Mouse (Mus musculus): ENCODE results near the gene Ube2e1. TPM values are rescaled to one million over a fixed set of nuclear protein-coding genes. Genes with fewer than 3 reads are reported as not detected.

The Ube2e1 gene
- polyA plus RNA-seq, 1 experiment from 2014 or later = 83.7 TPM

GRCm38 (mm10) chr14:18352934-18353333 is 21.3 kb upstream of the Ube2e1 start:
- Histone ChIP-seq H3K27me3 (replicated peaks; ENCODE audit: insufficient read depth, low read length) (no peaks in the 10 kb centered on the region), H3K4me3 (ENCODE audit: low read depth, low read length) (no peak overlapping the region), H3K4me1 (ENCODE audit: insufficient read depth, low read depth, low read length) (peaks cover 3% of the 10 kb centered on the region; the same call in 1 of the 2 replicates), H3K4me2 (replicated peaks; ENCODE audit: low read depth, low read length) (no peak overlapping the region), H3K36me3 (ENCODE audit: insufficient read depth, low read length) (no peaks in the 10 kb centered on the region), H3K27ac (ENCODE audit: low read length) (no peak overlapping the region), H3K9ac (replicated peaks; ENCODE audit: low read depth) (no peak overlapping the region), H3K9me3 (ENCODE audit: low read length) (no peaks in the 10 kb centered on the region)
- no peak for DNase-seq (ENCODE audit: low spot score)
- TF ChIP-seq CTCF (IDR thresholded peaks at IDR 0.05) = no peak
- no peak for TF ChIP-seq EP300 (IDR thresholded peaks at IDR 0.05)
- WGBS = 60% methylated on average over 3 of the region's 3 CpGs
- ATAC-seq = no peak

- Histone ChIP-seq H3K4me2 (replicated peaks; ENCODE audit: low read depth, low read length) (no peak overlapping the region), H3K27ac (ENCODE audit: low read length) (no peak overlapping the region), H3K9ac (replicated peaks; ENCODE audit: low read depth) (no peak overlapping the region), H3K36me3 (ENCODE audit: insufficient read depth, low read length) (no peaks in the 10 kb centered on the region), H3K4me1 (ENCODE audit: insufficient read depth, low read depth, low read length) (0 out of 2 replicates have a peak, but pooled peaks cover 3% of the 10 kb centered on the region), H3K27me3 (replicated peaks; ENCODE audit: insufficient read depth, low read length) (no peaks in the 10 kb centered on the region), H3K9me3 (ENCODE audit: low read length) (no peaks in the 10 kb centered on the region), H3K4me3 (ENCODE audit: low read depth, low read length) (no peak overlapping the region)
- no peak for TF ChIP-seq CTCF (IDR thresholded peaks at IDR 0.05)
- TF ChIP-seq EP300 (IDR thresholded peaks at IDR 0.05) = no peak
- ATAC-seq (no peak), DNase-seq (ENCODE audit: low spot score) (no peak)
- 87% methylated on average over 1 of the region's 1 CpGs for WGBS
These were observed 19.0 kb upstream of the Ube2e1 start for GRCm38 (mm10) chr14:18350680-18351079.

GRCm38 (mm10) chr14:18349871-18350270 is 18.2 kb upstream of the Ube2e1 start:
- Histone ChIP-seq H3K4me2 (replicated peaks; ENCODE audit: low read depth, low read length) (no peak overlapping the region), H3K4me3 (ENCODE audit: low read depth, low read length) (no peak overlapping the region), H3K4me1 (ENCODE audit: insufficient read depth, low read depth, low read length) (no peaks in the 10 kb centered on the region), H3K27ac (ENCODE audit: low read length) (no peak overlapping the region), H3K9me3 (ENCODE audit: low read length) (no peaks in the 10 kb centered on the region), H3K27me3 (replicated peaks; ENCODE audit: insufficient read depth, low read length) (no peaks in the 10 kb centered on the region), H3K36me3 (ENCODE audit: insufficient read depth, low read length) (no peaks in the 10 kb centered on the region), H3K9ac (replicated peaks; ENCODE audit: low read depth) (no peak overlapping the region)
- no peak for TF ChIP-seq EP300 (IDR thresholded peaks at IDR 0.05)
- no peak for TF ChIP-seq CTCF (IDR thresholded peaks at IDR 0.05)
- DNase-seq (ENCODE audit: low spot score) (no peak), ATAC-seq (no peak)
- WGBS = 57% methylated on average over 5 of the region's 5 CpGs

- 55% methylated on average over 4 of the region's 4 CpGs for WGBS
- TF ChIP-seq CTCF (IDR thresholded peaks at IDR 0.05) = no peak
- DNase-seq (ENCODE audit: low spot score) = no peak
These were observed 11.9 kb upstream of the Ube2e1 start for GRCm38 (mm10) chr14:18343589-18343988.

GRCm38 (mm10) chr14:18342749-18343148 is 11.1 kb upstream of the Ube2e1 start:
- H3K27me3 ChIP-seq (replicated peaks; ENCODE audit: insufficient read depth, low read length) = no peaks in the 10 kb centered on the region
- no peak overlapping the region for H3K4me2 ChIP-seq (replicated peaks; ENCODE audit: low read depth, low read length)
- ATAC-seq = no peak
- no peaks in the 10 kb centered on the region for H3K9me3 ChIP-seq (ENCODE audit: low read length)
- H3K27ac ChIP-seq (ENCODE audit: low read length) = no peak overlapping the region
- no peaks in the 10 kb centered on the region for H3K4me1 ChIP-seq (ENCODE audit: insufficient read depth, low read depth, low read length)
- no peak overlapping the region for H3K9ac ChIP-seq (replicated peaks; ENCODE audit: low read depth)
- TF ChIP-seq CTCF (IDR thresholded peaks at IDR 0.05) (no peak), EP300 (IDR thresholded peaks at IDR 0.05) (no peak)
- H3K36me3 ChIP-seq (ENCODE audit: insufficient read depth, low read length) = no peaks in the 10 kb centered on the region
- 79% methylated on average over 2 of the region's 2 CpGs for WGBS
- no peak overlapping the region for H3K4me3 ChIP-seq (ENCODE audit: low read depth, low read length)
- DNase-seq (ENCODE audit: low spot score) = no peak

More at GRCm38 (mm10) chr14:18343589-18343988, 11.9 kb upstream of the Ube2e1 start:
- no peaks in the 10 kb centered on the region for H3K36me3 ChIP-seq (ENCODE audit: insufficient read depth, low read length)
- no peak overlapping the region for H3K4me3 ChIP-seq (ENCODE audit: low read depth, low read length)
- H3K9me3 ChIP-seq (ENCODE audit: low read length) = no peaks in the 10 kb centered on the region
- H3K9ac ChIP-seq (replicated peaks; ENCODE audit: low read depth) = no peak overlapping the region
- H3K4me1 ChIP-seq (ENCODE audit: insufficient read depth, low read depth, low read length) = no peaks in the 10 kb centered on the region
- H3K27me3 ChIP-seq (replicated peaks; ENCODE audit: insufficient read depth, low read length) = no peaks in the 10 kb centered on the region
- H3K27ac ChIP-seq (ENCODE audit: low read length) = no peak overlapping the region
- no peak overlapping the region for H3K4me2 ChIP-seq (replicated peaks; ENCODE audit: low read depth, low read length)
- ATAC-seq = no peak

GRCm38 (mm10) chr14:18341088-18341487 is 9.4 kb upstream of the Ube2e1 start:
- TF ChIP-seq EP300 (IDR thresholded peaks at IDR 0.05) (no peak), CTCF (IDR thresholded peaks at IDR 0.05) (no peak)
- Histone ChIP-seq H3K27me3 (replicated peaks; ENCODE audit: insufficient read depth, low read length) (no peaks in the 10 kb centered on the region), H3K36me3 (ENCODE audit: insufficient read depth, low read length) (no peaks in the 10 kb centered on the region), H3K9me3 (ENCODE audit: low read length) (no peaks in the 10 kb centered on the region), H3K9ac (replicated peaks; ENCODE audit: low read depth) (no peak overlapping the region), H3K4me3 (ENCODE audit: low read depth, low read length) (no peak overlapping the region), H3K4me2 (replicated peaks; ENCODE audit: low read depth, low read length) (no peak overlapping the region), H3K4me1 (ENCODE audit: insufficient read depth, low read depth, low read length) (no peaks in the 10 kb centered on the region), H3K27ac (ENCODE audit: low read length) (no peak overlapping the region)
- DNase-seq (ENCODE audit: low spot score) (no peak), ATAC-seq (no peak)
- 73% methylated on average over 3 of the region's 3 CpGs for WGBS

- Histone ChIP-seq H3K27me3 (replicated peaks; ENCODE audit: insufficient read depth, low read length) (no peaks in the 10 kb centered on the region), H3K4me1 (ENCODE audit: insufficient read depth, low read depth, low read length) (no peaks in the 10 kb centered on the region), H3K4me3 (ENCODE audit: low read depth, low read length) (no peak overlapping the region), H3K36me3 (ENCODE audit: insufficient read depth, low read length) (no peaks in the 10 kb centered on the region), H3K27ac (ENCODE audit: low read length) (no peak overlapping the region), H3K4me2 (replicated peaks; ENCODE audit: low read depth, low read length) (no peak overlapping the region), H3K9me3 (ENCODE audit: low read length) (no peaks in the 10 kb centered on the region), H3K9ac (replicated peaks; ENCODE audit: low read depth) (no peak overlapping the region)
- no peak for ATAC-seq
- TF ChIP-seq CTCF (IDR thresholded peaks at IDR 0.05) (no peak), EP300 (IDR thresholded peaks at IDR 0.05) (no peak)
- no peak for DNase-seq (ENCODE audit: low spot score)
These were observed 4.4 kb upstream of the Ube2e1 start for GRCm38 (mm10) chr14:18336106-18336505.
